Mouse (Mus musculus): Measurements from ENCODE around the gene Nr1i3. TPM values are rescaled to one million over a fixed set of nuclear protein-coding genes. Genes with fewer than 3 reads are reported as not detected.
A peak's percentile ranks its signal among the peaks of the same experiment; 100 is the strongest.

Gene Nr1i3
- total and polyA plus RNA-seq, 2 experiments from 2014 or later = 0.30 TPM; not detected in 1

DNA sequence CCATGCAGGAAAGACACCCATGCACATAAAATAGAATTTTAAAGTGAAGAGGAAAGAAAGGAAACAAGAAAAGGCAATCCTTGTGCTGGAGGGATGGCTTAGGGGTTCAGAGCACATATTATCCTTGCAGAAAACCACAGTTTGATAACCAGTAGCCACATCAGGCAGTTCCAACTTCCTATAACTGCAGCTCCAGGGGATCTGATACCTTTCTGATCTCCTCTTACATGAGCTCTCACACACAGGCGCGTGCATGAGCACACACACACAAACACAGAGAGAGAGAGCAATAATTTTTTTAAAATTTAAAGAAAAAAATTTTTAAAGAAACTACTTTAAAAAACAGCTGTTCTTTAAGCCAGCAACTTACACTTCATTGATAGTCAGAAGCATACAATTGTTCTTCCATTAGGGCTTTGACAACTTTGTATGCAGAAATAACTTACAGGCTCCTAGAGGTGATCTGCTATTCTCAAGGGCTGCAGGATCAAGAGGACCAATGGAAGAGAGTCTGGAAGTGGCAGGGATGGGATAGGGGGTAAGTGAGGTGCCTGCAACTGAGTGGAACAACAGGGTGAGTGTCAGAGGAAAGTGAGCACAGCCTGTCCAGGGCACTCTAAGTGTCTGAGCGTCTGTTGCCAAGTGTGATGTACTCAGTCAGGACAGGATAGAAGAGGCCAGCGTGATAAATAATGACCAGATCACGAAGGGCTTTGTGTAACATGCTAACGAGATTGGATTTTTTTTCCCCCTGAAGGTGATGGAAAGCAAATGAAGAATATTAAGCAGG, 7.9 kb upstream of the Nr1i3 start:
- DNase-seq (ENCODE audit: low spot score) (no peak), ATAC-seq (ENCODE audit: insufficient read depth, low read depth) (0 out of 2 replicates have a peak, but pooled peaks have one; percentile 36)
- Histone ChIP-seq H3K36me3 (replicated peaks; ENCODE audit: control insufficient read depth, insufficient read depth, low read length) (no peaks in the 10 kb centered on the region), H3K4me3 (ENCODE audit: low read depth, low read length) (no peak overlapping the region), H3K9me3 (replicated peaks; ENCODE audit: control insufficient read depth, low read length) (no peaks in the 10 kb centered on the region), H3K27ac (ENCODE audit: low read depth) (no peak overlapping the region), H3K4me2 (ENCODE audit: low read depth, low read length) (no peak overlapping the region), H3K4me1 (ENCODE audit: control insufficient read depth, insufficient read depth) (no peaks in the 10 kb centered on the region; the same call in 1 of the 2 replicates), H3K9ac (replicated peaks; ENCODE audit: low read depth, low read length) (no peak overlapping the region), H3K27me3 (ENCODE audit: control insufficient read depth, insufficient read depth, low read length) (no peaks in the 10 kb centered on the region)
- 57% methylated on average over 6 of the region's 6 CpGs for WGBS
- TF ChIP-seq EP300 (IDR thresholded peaks at IDR 0.05; ENCODE audit: low read depth) (no peak), CTCF (IDR thresholded peaks at IDR 0.05; ENCODE audit: low read depth) (no peak)

- Histone ChIP-seq H3K36me3 (replicated peaks; ENCODE audit: control insufficient read depth, insufficient read depth, low read length) (no peaks in the 10 kb centered on the region), H3K4me1 (ENCODE audit: control insufficient read depth, insufficient read depth) (no peaks in the 10 kb centered on the region; the same call in 1 of the 2 replicates), H3K27me3 (ENCODE audit: control insufficient read depth, insufficient read depth, low read length) (no peaks in the 10 kb centered on the region), H3K27ac (ENCODE audit: low read depth) (no peak overlapping the region), H3K4me3 (ENCODE audit: low read depth, low read length) (no peak overlapping the region), H3K4me2 (ENCODE audit: low read depth, low read length) (no peak overlapping the region), H3K9me3 (replicated peaks; ENCODE audit: control insufficient read depth, low read length) (no peaks in the 10 kb centered on the region), H3K9ac (replicated peaks; ENCODE audit: low read depth, low read length) (no peak overlapping the region)
- 8% methylated on average over 4 of the region's 4 CpGs for WGBS
- DNase-seq (ENCODE audit: low spot score) = no peak
- TF ChIP-seq CTCF (IDR thresholded peaks at IDR 0.05; ENCODE audit: low read depth) (no peak), EP300 (IDR thresholded peaks at IDR 0.05; ENCODE audit: low read depth) (no peak)
- no peak for ATAC-seq (ENCODE audit: insufficient read depth, low read depth)
These were observed 4.4 kb upstream of the Nr1i3 start for GRCm38 (mm10) chr1:171209409-171209808.

- H3K4me3 ChIP-seq (ENCODE audit: low read depth, low read length) = no peak overlapping the region
- no peak for ATAC-seq (ENCODE audit: insufficient read depth, low read depth)
- no peak overlapping the region for H3K4me2 ChIP-seq (ENCODE audit: low read depth, low read length)
- peaks cover 3% of the 10 kb centered on the region; the same call in 1 of the 2 replicates for H3K4me1 ChIP-seq (ENCODE audit: control insufficient read depth, insufficient read depth)
- H3K27me3 ChIP-seq (ENCODE audit: control insufficient read depth, insufficient read depth, low read length) = no peaks in the 10 kb centered on the region
- H3K27ac ChIP-seq (ENCODE audit: low read depth) = no peak overlapping the region
- no peak overlapping the region for H3K9ac ChIP-seq (replicated peaks; ENCODE audit: low read depth, low read length)
- no peak for DNase-seq (ENCODE audit: low spot score)
- TF ChIP-seq EP300 (IDR thresholded peaks at IDR 0.05; ENCODE audit: low read depth) = no peak
- no peak for TF ChIP-seq CTCF (IDR thresholded peaks at IDR 0.05; ENCODE audit: low read depth)
- no peaks in the 10 kb centered on the region for H3K9me3 ChIP-seq (replicated peaks; ENCODE audit: control insufficient read depth, low read length)
- WGBS = 56% methylated on average over 3 of the region's 3 CpGs
- H3K36me3 ChIP-seq (replicated peaks; ENCODE audit: control insufficient read depth, insufficient read depth, low read length) = no peaks in the 10 kb centered on the region
These were observed 916 bp upstream of the Nr1i3 start for GRCm38 (mm10) chr1:171212854-171213253.

- TF ChIP-seq EP300 (IDR thresholded peaks at IDR 0.05; ENCODE audit: low read depth) = no peak
- no peak for TF ChIP-seq CTCF (IDR thresholded peaks at IDR 0.05; ENCODE audit: low read depth)
- Histone ChIP-seq H3K4me1 (ENCODE audit: control insufficient read depth, insufficient read depth) (peaks cover 8% of the 10 kb centered on the region), H3K9ac (replicated peaks; ENCODE audit: low read depth, low read length) (no peak overlapping the region), H3K27ac (ENCODE audit: low read depth) (no peak overlapping the region), H3K27me3 (ENCODE audit: control insufficient read depth, insufficient read depth, low read length) (no peaks in the 10 kb centered on the region), H3K9me3 (replicated peaks; ENCODE audit: control insufficient read depth, low read length) (no peaks in the 10 kb centered on the region), H3K4me2 (ENCODE audit: low read depth, low read length) (no peak overlapping the region), H3K4me3 (ENCODE audit: low read depth, low read length) (no peak overlapping the region), H3K36me3 (replicated peaks; ENCODE audit: control insufficient read depth, insufficient read depth, low read length) (peaks cover 24% of the 10 kb centered on the region)
- 63% methylated on average over 18 of the region's 18 CpGs for WGBS
- no peak for ATAC-seq (ENCODE audit: insufficient read depth, low read depth)
- DNase-seq (ENCODE audit: low spot score) = no peak
These were observed 2.6 kb downstream of the Nr1i3 start for GRCm38 (mm10) chr1:171216241-171216955.

DNA sequence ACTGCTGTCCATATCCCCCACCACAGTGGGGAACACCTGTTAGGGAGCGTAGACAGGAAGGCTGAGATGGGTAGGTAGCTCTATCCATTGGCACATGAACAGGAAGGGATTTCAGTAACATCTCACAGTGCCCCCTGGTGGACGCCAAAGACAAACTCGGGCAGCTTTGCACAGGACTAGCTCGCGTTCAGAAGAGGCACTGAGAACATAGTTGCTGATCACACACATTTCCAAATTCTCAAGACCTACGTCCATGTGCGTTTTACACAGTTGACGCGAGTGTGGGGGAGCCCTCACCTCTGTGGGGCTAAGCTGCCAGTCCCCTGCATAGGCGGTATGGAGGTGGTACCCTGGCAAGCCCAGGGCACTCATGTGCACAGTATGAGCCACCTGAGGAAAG, 7.1 kb downstream of the Nr1i3 start:
- no peak overlapping the region for H3K27ac ChIP-seq (ENCODE audit: low read depth)
- no peak overlapping the region for H3K9ac ChIP-seq (replicated peaks; ENCODE audit: low read depth, low read length)
- peaks cover 24% of the 10 kb centered on the region for H3K36me3 ChIP-seq (replicated peaks; ENCODE audit: control insufficient read depth, insufficient read depth, low read length)
- H3K9me3 ChIP-seq (replicated peaks; ENCODE audit: control insufficient read depth, low read length) = no peaks in the 10 kb centered on the region
- TF ChIP-seq CTCF (IDR thresholded peaks at IDR 0.05; ENCODE audit: low read depth) (peak; percentile 92), EP300 (IDR thresholded peaks at IDR 0.05; ENCODE audit: low read depth) (no peak)
- DNase-seq (ENCODE audit: low spot score) = peak; percentile 83
- 5% methylated on average over 10 of the region's 10 CpGs for WGBS
- peak overlapping the region; percentile 66 for H3K4me3 ChIP-seq (ENCODE audit: low read depth, low read length)
- no peak for ATAC-seq (ENCODE audit: insufficient read depth, low read depth)
- H3K4me1 ChIP-seq (ENCODE audit: control insufficient read depth, insufficient read depth) = peaks cover 11% of the 10 kb centered on the region
- H3K4me2 ChIP-seq (ENCODE audit: low read depth, low read length) = peak overlapping the region; percentile 77
- H3K27me3 ChIP-seq (ENCODE audit: control insufficient read depth, insufficient read depth, low read length) = no peaks in the 10 kb centered on the region

Data from heart, postnatal 0 days (tissue).